In genomic region chr17:34121879-34122187, GRCm38 (mm10) we compare ENCODE assay signal across 8 mouse cellular contexts. TPM values are rescaled to one million over a fixed set of nuclear protein-coding genes. Genes with fewer than 3 reads are reported as not detected.
DNase-seq lines count a peak whose midpoint lies in the region; ATAC-seq and TF ChIP-seq lines count a peak whose summit lies in the region.

No protein-coding gene starts in this region.

- H3K4me1 ChIP-seq in ES-Bruce4 (ENCODE audit: control insufficient read depth, insufficient read depth, low read length): peaks cover 2% of the 10 kb centered on the region
- peaks cover 29% of the 10 kb centered on the region for H3K4me1 ChIP-seq in heart, embryonic 15.5 days (replicated peaks)

- peak overlapping the region; percentile 84 for H3K4me2 ChIP-seq in heart, embryonic 15.5 days

- no peak for TF ChIP-seq EP300 in ES-Bruce4 (IDR thresholded peaks at IDR 0.05; ENCODE audit: insufficient read depth, low read depth, low read length)

- 2% methylated on average over 10 of the region's 10 CpGs for WGBS in heart, embryonic 15.5 days

- H3K9ac ChIP-seq in ES-Bruce4 (ENCODE audit: low read depth, poor library complexity, severe bottlenecking): peak overlapping the region; percentile 98
- H3K9ac ChIP-seq in heart, embryonic 15.5 days: peak overlapping the region; percentile 96

- H3K27ac ChIP-seq in ES-Bruce4 (ENCODE audit: insufficient read depth, low read length): peak overlapping the region; percentile 66
- peak overlapping the region; percentile 100 for H3K27ac ChIP-seq in heart, embryonic 15.5 days

- TF ChIP-seq CTCF in ES-Bruce4 (IDR thresholded peaks at IDR 0.05; ENCODE audit: low read depth, low read length): no peak

- no peaks in the 10 kb centered on the region for H3K9me3 ChIP-seq in ES-Bruce4 (replicated peaks; ENCODE audit: control insufficient read depth, insufficient read depth, low read length, poor library complexity, severe bottlenecking)
- H3K9me3 ChIP-seq in heart, embryonic 15.5 days (replicated peaks): no peaks in the 10 kb centered on the region

- no peaks in the 10 kb centered on the region for H3K27me3 ChIP-seq in ES-Bruce4 (ENCODE audit: control insufficient read depth, insufficient read depth, low read length, poor library complexity, severe bottlenecking)
- no peaks in the 10 kb centered on the region for H3K27me3 ChIP-seq in heart, embryonic 15.5 days
- no peaks in the 10 kb centered on the region for H3K27me3 ChIP-seq in splenic B cell, adult 2 months (ENCODE audit: control insufficient read depth, insufficient read depth, low read length, poor library complexity, severe bottlenecking)

- DNase-seq in cerebellum, adult 11 months: peak; percentile 79
- peak; percentile 75 to 82 for DNase-seq in cerebellum, postnatal 25 days
- DNase-seq in kidney, postnatal 36 days: peak; percentile 79 to 85
- DNase-seq in lung, postnatal 25 days (ENCODE audit: low spot score): peak; percentile 65
- DNase-seq in splenic B cell, adult 2 months (ENCODE audit: low read depth, low spot score): peak; percentile 73

- H3K4me3 ChIP-seq in ES-Bruce4 (ENCODE audit: low read depth, low read length): peak overlapping the region; percentile 95
- H3K4me3 ChIP-seq in heart, embryonic 15.5 days: peak overlapping the region; percentile 82

- no peak for TF ChIP-seq POLR2A in ES-Bruce4 (IDR thresholded peaks at IDR 0.05; ENCODE audit: insufficient read depth, low read length)

- peaks cover 24% of the 10 kb centered on the region for H3K36me3 ChIP-seq in ES-Bruce4 (ENCODE audit: control insufficient read depth, insufficient read depth, low read length, poor library complexity, severe bottlenecking)
- H3K36me3 ChIP-seq in heart, embryonic 15.5 days: peaks cover 6% of the 10 kb centered on the region
- H3K36me3 ChIP-seq in splenic B cell, adult 2 months (ENCODE audit: control insufficient read depth, insufficient read depth, low read length, poor library complexity, severe bottlenecking): peaks cover 10% of the 10 kb centered on the region

- ATAC-seq in cerebellum, adult (ENCODE audit: insufficient number of reproducible peaks, low FRiP score, low TSS enrichment): no peak
- ATAC-seq in heart, embryonic 15.5 days (replicated peaks; ENCODE audit: insufficient number of reproducible peaks, insufficient read depth, low FRiP score, low read depth): no peak

RNA-seq across cellular contexts. Expression of gene Brd2, which starts 0.6 kb away (rescaled TPM):
- 190 and 199 TPM in 2 replicates for polyA plus RNA-seq in ES-Bruce4 (2011; ENCODE audit: insufficient read depth, insufficient read length, low read depth, missing spikeins)
- polyA plus RNA-seq in heart, embryonic 15.5 days (2015; fragmentation: Nextera tagmentation; extraction: Ambion mirVana): 59.0 and 77.7 TPM in 2 replicates

RNA-seq across cellular contexts. Expression of gene H2-DMa, which starts 2.5 kb away (rescaled TPM):
- polyA plus RNA-seq in ES-Bruce4 (2011; ENCODE audit: insufficient read depth, insufficient read length, low read depth, missing spikeins): 5.9 and 8.3 TPM in 2 replicates
- polyA plus RNA-seq in heart, embryonic 15.5 days (2015; fragmentation: Nextera tagmentation; extraction: Ambion mirVana): 6.0 and 13.6 TPM in 2 replicates

RNA-seq across cellular contexts. Expression of gene H2-DMb2, which starts 21.3 kb away (rescaled TPM):
- polyA plus RNA-seq in ES-Bruce4 (2011; ENCODE audit: insufficient read depth, insufficient read length, low read depth, missing spikeins): not detected in 2 replicates
- 0.69 and 2.5 TPM in 2 replicates for polyA plus RNA-seq in heart, embryonic 15.5 days (2015; fragmentation: Nextera tagmentation; extraction: Ambion mirVana)

RNA-seq across cellular contexts. Expression of gene H2-Oa, which starts 29.7 kb away (rescaled TPM):
- polyA plus RNA-seq in ES-Bruce4 (2011; ENCODE audit: insufficient read depth, insufficient read length, low read depth, missing spikeins): 1.4 TPM in 1 of 2 replicates, not detected in the other
- polyA plus RNA-seq in heart, embryonic 15.5 days (2015; fragmentation: Nextera tagmentation; extraction: Ambion mirVana): 0.29 and 0.94 TPM in 2 replicates

RNA-seq across cellular contexts. Expression of gene H2-DMb1, which starts 31.0 kb away (rescaled TPM):
- 0.65 and 1.1 TPM in 2 replicates for polyA plus RNA-seq in ES-Bruce4 (2011; ENCODE audit: insufficient read depth, insufficient read length, low read depth, missing spikeins)
- polyA plus RNA-seq in heart, embryonic 15.5 days (2015; fragmentation: Nextera tagmentation; extraction: Ambion mirVana): 0.34 and 3.2 TPM in 2 replicates
